Mouse (Mus musculus) midbrain, postnatal 0 days (tissue): Measurements from ENCODE around the gene Il15. TPM values are rescaled to one million over a fixed set of nuclear protein-coding genes. Genes with fewer than 3 reads are reported as not detected.

Experiments used
- ATAC-seq: fragments of 200-750 bp; cut with Nextera tagmentation; 2 replicates; pipeline ENCODE4 v1.8.0; 2017; ENCODE audit warnings: moderate number of reproducible peaks, mild to moderate bottlenecking, moderate TSS enrichment, moderate library complexity; ENCODE audit not compliant: low FRiP score
- DNase-seq: peaks from one replicate; pipeline ENCODE4 v3.0.0-alpha.2; 2015; ENCODE audit warnings: low spot score
- H3K27ac ChIP-seq: fragments of 300-500 bp; sonication (generic); 2 replicates; pipeline ENCODE4 v1.5.1; 2014; ENCODE audit warnings: low read depth, mild to moderate bottlenecking, low read length, mixed read lengths
- H3K27me3 ChIP-seq: fragments of 300-500 bp; sonication (generic); 2 replicates; pipeline ENCODE4 v1.6.1; 2014; ENCODE audit warnings: low read length, control low read depth, mixed read lengths; ENCODE audit not compliant: insufficient read depth
- H3K36me3 ChIP-seq: fragments of 300-500 bp; sonication (generic); 2 replicates; pipeline ENCODE4 v1.6.1; 2014; ENCODE audit warnings: low read length, control low read depth, mixed read lengths; ENCODE audit not compliant: insufficient read depth
- H3K4me1 ChIP-seq: fragments of 300-500 bp; sonication (generic); 2 replicates; pipeline ENCODE4 v1.6.1; 2014; ENCODE audit warnings: mild to moderate bottlenecking, control low read depth, antibody characterized with exemption, low read length, mixed read lengths; ENCODE audit not compliant: insufficient read depth
- H3K4me2 ChIP-seq: fragments of 300-500 bp; sonication (generic); 2 replicates; pipeline ENCODE4 v1.6.1; 2014; ENCODE audit warnings: low read depth, mild to moderate bottlenecking, low read length, mixed read lengths; ENCODE audit not compliant: poor library complexity, severe bottlenecking
- H3K4me3 ChIP-seq: fragments of 300-500 bp; sonication (generic); 2 replicates; pipeline ENCODE4 v1.5.1; 2014; ENCODE audit warnings: low read depth, mild to moderate bottlenecking, low read length, moderate library complexity
- H3K9ac ChIP-seq: fragments of 300-500 bp; sonication (generic); replicated peaks from 2 replicates; pipeline ENCODE4 v1.6.1; 2014; ENCODE audit warnings: mild to moderate bottlenecking, low read length, moderate library complexity, mixed read lengths; ENCODE audit not compliant: poor library complexity, severe bottlenecking
- H3K9me3 ChIP-seq: fragments of 300-500 bp; sonication (generic); 2 replicates; pipeline ENCODE4 v1.6.1; 2016; ENCODE audit warnings: low read length, control low read depth
- CTCF ChIP-seq: IDR thresholded peaks from 2 replicates; pipeline ENCODE4 v1.5.1; 2016; ENCODE audit warnings: antibody characterized with exemption, mild to moderate bottlenecking
- WGBS: fragments of 180-500 bp; shearing (Covaris S2); extraction: QIAGEN DNeasy Blood & Tissue Kit; methylation state at CpG from one replicate; pipeline ENCODE4 v1.1.7; 2014; 5-methylcytosine and 5-hydroxymethylcytosine counted together
- polyA plus RNA-seq: library from polyadenylated mRNA; unstranded; fragments of >200 nt; fragmentation: Nextera tagmentation; extraction: Ambion mirVana; gene quantifications from 2 replicates; pipeline ENCODE4 v1.2.1, GENCODE M21; 2015
- total RNA-seq: library from RNA; depleted of rRNA; stranded (reverse); fragments of >200 nt; gene quantifications from 2 replicates; pipeline ENCODE4 v1.2.3, GENCODE M21; 2014; rRNA removed

The Il15 gene
- total RNA-seq (1.9 TPM in 1 of 2 replicates, not detected in the other), polyA plus RNA-seq (1.2 and 1.9 TPM in 2 replicates)

DNA sequence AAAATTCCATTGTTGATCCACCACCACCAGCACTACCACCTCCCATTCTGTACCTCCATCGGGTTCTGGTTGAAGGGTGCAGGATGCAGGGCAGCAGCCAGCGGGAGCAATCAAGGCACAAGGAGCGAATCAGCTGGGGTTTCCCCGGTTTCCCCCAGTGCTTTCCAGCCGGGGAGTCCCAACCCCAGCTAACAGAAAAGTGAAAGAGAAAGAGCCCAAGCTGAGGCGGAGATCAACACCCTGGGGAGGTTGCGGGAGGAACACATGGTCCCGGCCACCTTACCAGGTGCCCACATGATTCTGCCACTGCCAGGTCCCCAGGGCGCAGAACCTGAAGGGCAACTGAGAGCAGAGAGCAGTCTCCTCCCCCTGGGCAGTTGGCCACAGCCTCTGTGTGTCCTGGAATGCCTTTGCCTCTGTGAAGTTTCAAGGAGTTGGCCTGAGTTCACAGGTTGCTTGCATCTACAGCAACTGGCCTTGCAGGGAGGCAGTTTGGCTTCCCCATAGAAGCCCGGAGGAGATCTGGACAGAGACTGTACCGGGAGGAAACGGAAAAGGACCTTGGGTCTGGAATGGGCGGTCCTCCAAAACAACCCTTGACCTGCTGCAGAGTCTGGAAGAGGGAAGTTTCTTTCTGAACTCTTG is at the start of gene Il15:
Gene Il15 (minus strand): TSS at position 537 of the 645 bp plus-strand sequence.
- H3K27ac ChIP-seq: no peak within 1 kb of the TSS
- peak within 1 kb of the TSS; percentile 34 for H3K4me3 ChIP-seq
- DNase-seq (peak; percentile 4), ATAC-seq (no peak)
- H3K9me3 ChIP-seq: no peaks in the 10 kb centered on the region
- peaks cover 4% of the 10 kb centered on the region; the same call in 1 of the 2 replicates for H3K4me1 ChIP-seq
- H3K36me3 ChIP-seq: no peaks in the 10 kb centered on the region
- H3K4me2 ChIP-seq: peak within 1 kb of the TSS; percentile 54
- no peak within 1 kb of the TSS for H3K9ac ChIP-seq
- no peak for TF ChIP-seq CTCF
- 19% methylated on average over 13 of the region's 13 CpGs for WGBS
- H3K27me3 ChIP-seq: no peaks in the 10 kb centered on the region

- Histone ChIP-seq H3K4me1 (no peaks in the 10 kb centered on the region), H3K27ac (no peak overlapping the region), H3K4me3 (no peak overlapping the region), H3K9me3 (no peaks in the 10 kb centered on the region), H3K36me3 (no peaks in the 10 kb centered on the region), H3K9ac (no peak overlapping the region), H3K4me2 (no peak overlapping the region), H3K27me3 (no peaks in the 10 kb centered on the region)
- no peak for TF ChIP-seq CTCF
- ATAC-seq: no peak
- no peak for DNase-seq
Observed at GRCm38 (mm10) chr8:82444897-82445296, 41.9 kb upstream of the Il15 start.

- TF ChIP-seq CTCF: no peak
- WGBS: 81% methylated on average over 5 of the region's 5 CpGs
- Histone ChIP-seq H3K9ac (no peak overlapping the region), H3K27ac (no peak overlapping the region), H3K9me3 (no peaks in the 10 kb centered on the region), H3K36me3 (no peaks in the 10 kb centered on the region), H3K4me2 (no peak overlapping the region), H3K27me3 (no peaks in the 10 kb centered on the region), H3K4me1 (no peaks in the 10 kb centered on the region), H3K4me3 (no peak overlapping the region)
- DNase-seq (no peak), ATAC-seq (no peak)
Observed at GRCm38 (mm10) chr8:82416587-82417340, 13.7 kb upstream of the Il15 start.

DNA sequence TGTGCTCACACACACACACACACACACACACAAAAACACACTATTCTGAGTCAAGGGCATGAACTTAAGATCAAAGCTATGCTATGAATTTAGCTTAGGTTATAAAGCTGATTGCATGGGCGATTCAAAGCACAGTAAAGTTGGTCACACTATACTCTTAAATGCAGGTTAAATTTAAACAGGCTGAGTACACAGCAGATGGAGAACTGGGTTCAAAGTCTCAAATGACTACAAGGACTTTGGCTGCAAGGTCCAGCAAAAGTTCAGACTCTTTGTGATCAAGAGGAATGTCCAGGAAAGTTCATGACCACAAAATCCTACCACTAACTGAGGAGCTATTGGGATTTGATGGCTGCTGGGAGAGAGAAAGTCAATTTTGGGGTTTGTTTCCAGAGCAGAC is 12.5 kb upstream of the Il15 start:
- no peaks in the 10 kb centered on the region for H3K9me3 ChIP-seq
- DNase-seq: no peak
- H3K27me3 ChIP-seq: no peaks in the 10 kb centered on the region
- H3K36me3 ChIP-seq: no peaks in the 10 kb centered on the region
- no peak for ATAC-seq
- H3K9ac ChIP-seq: no peak overlapping the region
- no peak for TF ChIP-seq CTCF
- H3K4me2 ChIP-seq: no peak overlapping the region
- no peak overlapping the region for H3K4me3 ChIP-seq
- H3K4me1 ChIP-seq: no peaks in the 10 kb centered on the region
- 95% methylated on average over 1 of the region's 1 CpGs for WGBS
- H3K27ac ChIP-seq: no peak overlapping the region

GRCm38 (mm10) chr8:82410135-82410534 is 7.1 kb upstream of the Il15 start:
- Histone ChIP-seq H3K27ac (no peak overlapping the region), H3K9ac (no peak overlapping the region), H3K36me3 (no peaks in the 10 kb centered on the region), H3K9me3 (no peaks in the 10 kb centered on the region), H3K4me1 (no peaks in the 10 kb centered on the region), H3K4me3 (no peak overlapping the region), H3K4me2 (no peak overlapping the region), H3K27me3 (no peaks in the 10 kb centered on the region)
- DNase-seq: no peak
- no peak for TF ChIP-seq CTCF
- 54% methylated on average over 3 of the region's 3 CpGs for WGBS
- ATAC-seq: no peak

- no peak overlapping the region for H3K9ac ChIP-seq
- ATAC-seq: no peak
- no peak for DNase-seq
- no peak overlapping the region for H3K27ac ChIP-seq
- H3K4me2 ChIP-seq: no peak overlapping the region
- peaks cover 3% of the 10 kb centered on the region; the same call in 1 of the 2 replicates for H3K4me1 ChIP-seq
- H3K9me3 ChIP-seq: no peaks in the 10 kb centered on the region
- H3K4me3 ChIP-seq: no peak overlapping the region
- no peaks in the 10 kb centered on the region for H3K36me3 ChIP-seq
- H3K27me3 ChIP-seq: no peaks in the 10 kb centered on the region
- no peak for TF ChIP-seq CTCF
- WGBS: 66% methylated on average over 1 of the region's 1 CpGs
Observed at GRCm38 (mm10) chr8:82407060-82407459, 4.0 kb upstream of the Il15 start.
